Mouse (Mus musculus) thymus, postnatal 4 days (tissue): Measurements from ENCODE around the gene Inhbc.

Source experiments
- DNase-seq: peaks from one replicate; pipeline ENCODE4 v3.0.0; 2021

The Inhbc gene

DNA sequence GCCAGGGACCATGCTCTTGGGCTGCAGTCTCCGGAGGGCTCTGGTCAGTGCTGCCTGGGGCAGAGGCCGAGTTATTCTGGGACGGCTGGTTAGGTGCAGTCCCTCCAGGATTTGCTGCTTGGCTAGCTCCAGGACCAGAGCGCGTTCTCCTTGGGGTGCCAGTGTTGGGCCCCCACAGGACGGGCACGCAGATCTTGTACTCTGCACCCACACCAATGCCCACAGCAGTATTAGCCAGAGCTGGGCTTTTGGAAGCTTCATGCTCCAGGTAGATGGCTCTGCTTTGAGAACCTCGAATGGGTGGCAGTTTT is 19.0 kb downstream of the Inhbc start:
- DNase-seq, result no peak

DNA sequence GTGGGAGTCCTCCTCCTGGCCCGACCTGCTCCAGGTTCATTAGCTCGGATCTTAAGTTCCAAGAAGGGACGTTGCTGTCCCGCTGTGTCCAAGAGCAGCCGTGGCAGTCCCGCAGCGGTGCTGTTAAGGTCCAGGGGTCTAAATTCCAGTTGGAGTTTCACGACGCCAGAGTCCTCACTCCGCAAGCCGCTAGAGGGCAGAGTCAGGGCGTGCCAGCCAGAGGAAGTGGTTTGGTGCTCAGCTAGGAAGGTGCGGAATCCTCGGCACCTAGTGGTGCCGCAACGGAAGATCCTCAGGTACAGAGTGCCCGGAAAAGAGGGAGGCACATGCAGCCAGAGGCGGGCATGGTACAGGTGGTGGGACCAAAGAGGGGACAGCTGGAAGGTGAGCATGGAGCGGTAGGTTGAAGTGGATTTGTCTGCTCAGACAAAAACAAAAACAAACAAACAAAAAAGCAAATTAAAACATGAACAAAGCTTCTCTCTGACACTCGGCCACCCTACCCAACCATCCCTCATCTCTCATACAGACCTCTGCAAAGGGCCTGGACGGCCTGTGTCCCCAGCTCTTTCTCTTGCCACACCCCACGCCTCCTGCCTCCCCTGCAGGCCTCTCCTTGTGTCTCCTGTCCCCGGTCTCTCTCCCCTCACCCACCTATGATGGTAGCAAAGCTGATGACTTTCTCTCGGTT is 19.5 kb downstream of the Inhbc start:
- DNase-seq, result peak; percentile 89

DNA sequence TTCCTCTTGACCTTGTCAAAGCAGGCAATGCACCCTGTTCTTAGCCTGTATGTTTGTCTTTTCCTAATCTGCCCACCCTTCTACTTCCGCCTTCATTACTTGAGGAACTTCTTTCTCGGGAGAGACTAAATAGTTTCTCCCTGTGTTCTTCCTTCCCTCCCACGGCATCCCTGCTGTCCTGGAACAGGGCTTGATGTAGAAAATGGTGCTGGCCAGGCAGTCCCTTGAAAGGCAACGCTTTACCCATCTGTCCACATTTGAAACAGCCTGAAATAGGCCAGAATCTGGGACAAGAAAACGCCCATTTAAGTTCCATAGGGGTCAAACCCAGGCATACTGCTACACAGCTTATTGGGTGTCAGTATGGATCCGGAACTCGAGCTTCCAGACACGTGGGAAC is 20.4 kb downstream of the Inhbc start:
- DNase-seq, result no peak

DNA sequence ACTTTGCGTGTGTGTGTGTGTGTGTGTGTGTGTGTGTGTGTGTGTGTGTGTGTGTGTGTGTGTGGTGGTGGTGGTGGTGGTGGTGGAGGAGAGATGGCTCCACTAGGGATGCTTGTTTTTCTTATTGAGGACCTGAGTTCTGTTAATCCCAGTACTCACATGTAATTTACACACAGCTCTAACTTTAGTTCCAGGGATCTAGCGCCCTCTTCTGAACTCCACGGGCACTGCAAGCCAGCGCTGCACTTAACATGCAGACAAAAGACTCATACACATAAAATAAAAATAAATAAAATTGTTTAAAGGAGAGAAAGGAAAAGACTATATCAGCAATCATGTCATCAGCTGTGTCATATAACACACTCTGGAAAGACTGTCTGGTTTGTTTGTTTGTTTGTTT is 21.3 kb downstream of the Inhbc start:
- DNase-seq, result peak; percentile 70

DNA sequence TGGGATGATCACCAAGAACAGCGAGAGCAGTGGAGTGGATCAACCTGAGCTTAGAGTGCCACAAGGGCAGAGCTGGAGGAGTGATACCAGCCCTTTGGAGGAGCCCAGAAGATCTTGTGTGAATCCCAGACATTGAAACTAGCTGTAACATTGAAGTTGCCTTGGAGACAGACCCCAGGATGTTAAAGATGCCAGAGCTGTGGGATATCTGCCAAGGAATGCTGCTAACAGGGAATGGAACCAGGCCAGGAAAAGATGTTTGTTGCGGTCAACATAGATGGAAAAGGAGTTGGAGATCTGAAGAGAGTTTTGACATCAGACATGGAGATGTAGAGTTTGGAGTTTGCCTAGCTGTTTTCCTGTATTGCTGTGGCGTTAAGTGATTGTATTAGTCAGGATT is 24.1 kb downstream of the Inhbc start:
- no peak for DNase-seq

DNA sequence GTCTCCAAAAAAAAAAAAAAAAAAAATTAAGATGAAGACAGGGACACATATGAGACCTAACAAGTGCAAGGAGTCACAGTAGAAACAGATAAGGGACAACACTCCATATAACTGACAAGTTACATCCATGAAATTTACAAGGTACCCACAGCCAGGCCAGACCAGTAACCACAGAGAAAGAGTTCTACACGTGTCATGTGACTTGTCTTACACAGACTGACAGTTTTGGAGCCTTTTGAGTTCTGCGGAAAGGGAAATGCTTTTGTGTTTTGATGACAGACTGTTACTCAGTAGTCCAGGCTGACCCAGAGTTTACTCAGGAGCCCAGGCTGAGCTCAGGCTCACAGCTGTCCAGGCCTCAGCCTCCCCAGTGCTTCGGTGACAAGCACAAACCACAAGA is 27.2 kb downstream of the Inhbc start:
- DNase-seq, result no peak

DNA sequence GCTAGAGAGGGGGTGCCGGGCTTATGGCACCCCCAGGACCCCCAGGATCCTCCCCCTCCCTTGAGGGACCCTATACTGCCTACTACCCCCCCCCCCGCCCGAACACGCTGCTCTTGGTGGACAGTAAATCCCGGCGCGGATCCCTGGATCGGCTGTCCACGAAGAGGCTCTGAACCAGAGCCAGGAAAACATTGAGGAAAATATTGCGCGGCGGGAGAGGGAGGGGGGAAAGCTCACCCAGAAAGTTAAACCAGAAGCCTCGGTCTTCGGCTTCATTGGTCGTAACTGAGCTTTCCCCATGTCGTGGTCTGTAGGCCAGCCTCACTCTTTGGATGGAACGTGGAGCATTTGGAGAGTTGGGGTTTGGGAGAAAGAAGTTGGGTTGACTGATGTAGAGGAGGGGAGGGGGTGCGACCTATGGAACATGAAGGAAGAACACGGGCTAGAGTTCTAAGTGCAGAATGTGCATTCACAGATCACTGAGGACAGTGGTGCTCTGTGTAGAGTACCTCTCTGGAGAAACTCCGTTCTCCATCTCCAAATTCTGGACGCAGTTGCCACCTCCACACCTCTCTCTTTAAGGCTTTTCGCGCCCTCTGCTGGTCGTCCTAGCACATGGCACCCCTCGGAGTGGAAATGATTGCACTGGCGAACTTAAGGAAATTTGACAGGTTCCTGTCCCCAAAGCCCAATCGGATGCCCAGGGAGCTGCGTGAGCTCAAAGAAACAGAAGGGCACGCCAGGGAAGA is 28.2 kb downstream of the Inhbc start, which contains the start of gene Gli1:
Gene Gli1 (minus strand): TSS at position 84 of the 749 bp plus-strand sequence.
- DNase-seq, result peak; percentile 92

DNA sequence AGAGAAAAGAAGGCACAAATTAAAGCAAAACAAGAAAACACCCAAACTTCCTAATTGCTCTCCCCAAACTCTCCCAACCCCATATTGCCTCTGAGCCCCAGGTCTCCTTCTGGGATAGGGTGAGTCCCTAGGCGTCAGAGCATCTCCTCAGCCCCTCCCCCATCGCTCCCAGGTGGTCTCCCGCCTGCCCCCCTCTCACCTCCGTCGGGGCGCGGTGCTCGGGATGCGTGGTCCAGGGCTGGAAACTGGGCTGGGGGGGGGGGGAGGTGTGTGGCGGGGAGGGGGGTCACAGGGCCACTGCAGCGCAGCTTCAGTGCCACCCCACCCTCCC is 28.9 kb downstream of the Inhbc start:
- DNase-seq, result no peak

DNA sequence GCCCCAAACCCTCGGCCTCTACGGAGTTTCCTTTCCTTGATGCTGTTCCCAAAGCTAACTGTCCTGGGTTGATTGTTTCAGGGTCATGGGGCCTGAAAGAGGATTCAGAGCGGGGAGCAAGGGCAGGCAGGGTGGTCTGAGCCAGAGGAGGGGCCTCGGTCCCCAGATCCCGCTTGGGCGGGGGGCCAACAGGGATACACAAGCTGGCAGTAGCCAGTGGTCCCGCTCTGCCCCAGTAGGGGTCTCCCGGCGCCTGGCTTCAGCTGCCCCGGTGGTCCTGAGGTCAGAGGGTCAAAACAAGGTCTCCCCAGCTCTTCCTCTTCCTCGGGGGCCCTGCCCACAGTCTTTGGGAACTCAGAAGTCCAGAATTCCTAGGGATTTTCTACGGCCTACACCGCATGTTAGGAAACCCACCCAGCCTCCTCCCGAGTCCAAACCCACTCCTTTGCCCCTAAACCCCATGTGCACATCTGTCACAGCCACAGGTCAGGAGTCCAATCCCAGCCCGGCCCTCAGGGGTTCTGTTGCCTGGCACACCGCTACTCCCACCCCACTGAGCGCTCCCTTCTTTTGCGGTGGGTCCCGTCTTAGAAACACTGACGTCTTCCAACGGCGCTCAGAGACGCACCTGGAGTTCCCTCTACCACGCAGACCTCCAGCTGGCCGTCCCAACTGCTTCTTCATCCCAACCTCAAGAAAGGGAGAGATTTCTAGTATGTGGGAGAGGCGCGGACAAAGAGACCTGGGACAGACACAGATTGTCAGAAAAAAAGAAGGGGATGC is 29.5 kb downstream of the Inhbc start:
- DNase-seq, result no peak

DNA sequence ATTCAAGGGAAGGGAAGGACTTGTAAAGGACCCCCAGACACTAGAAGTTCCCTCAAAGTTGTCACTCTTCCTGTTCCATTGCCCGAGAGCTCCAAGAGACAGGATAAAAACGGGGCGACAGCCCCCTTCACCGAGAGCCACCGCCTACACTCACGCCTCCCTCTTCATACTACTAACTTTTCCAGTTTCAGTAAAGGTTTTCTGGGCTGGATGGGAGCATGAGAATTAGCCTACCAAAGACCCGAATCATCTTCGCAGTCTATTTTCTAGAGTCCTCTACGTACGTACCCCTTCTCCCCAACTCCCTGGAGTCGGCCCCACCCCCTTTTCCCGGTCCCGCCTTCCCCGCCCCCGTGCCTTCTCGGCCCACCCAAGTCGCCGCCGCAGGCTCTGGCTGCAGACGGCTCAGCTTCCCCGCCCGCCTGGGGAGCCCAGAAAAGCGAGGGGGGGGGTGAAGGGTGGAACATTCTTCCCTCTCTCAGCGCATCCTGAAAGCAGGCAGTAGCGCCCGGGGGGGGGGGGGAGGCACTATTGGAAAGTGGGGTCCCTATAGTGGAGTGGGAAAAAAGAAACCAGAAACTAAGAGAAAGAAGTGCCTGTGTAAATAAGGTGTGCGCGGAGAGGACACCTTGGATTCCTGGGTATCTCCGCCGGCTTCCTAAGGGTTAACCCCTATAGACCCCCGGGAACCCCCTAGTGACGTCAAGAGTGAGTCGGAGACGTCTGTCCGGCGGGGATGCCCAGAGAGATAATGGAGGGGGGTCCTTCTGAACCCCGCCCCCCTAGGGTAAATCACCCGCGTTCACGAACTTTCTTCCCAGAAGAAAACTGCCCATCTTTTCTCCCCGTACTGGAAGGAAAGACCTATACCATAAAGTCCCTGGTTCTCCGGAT is 30.3 kb downstream of the Inhbc start:
- no peak for DNase-seq

DNA sequence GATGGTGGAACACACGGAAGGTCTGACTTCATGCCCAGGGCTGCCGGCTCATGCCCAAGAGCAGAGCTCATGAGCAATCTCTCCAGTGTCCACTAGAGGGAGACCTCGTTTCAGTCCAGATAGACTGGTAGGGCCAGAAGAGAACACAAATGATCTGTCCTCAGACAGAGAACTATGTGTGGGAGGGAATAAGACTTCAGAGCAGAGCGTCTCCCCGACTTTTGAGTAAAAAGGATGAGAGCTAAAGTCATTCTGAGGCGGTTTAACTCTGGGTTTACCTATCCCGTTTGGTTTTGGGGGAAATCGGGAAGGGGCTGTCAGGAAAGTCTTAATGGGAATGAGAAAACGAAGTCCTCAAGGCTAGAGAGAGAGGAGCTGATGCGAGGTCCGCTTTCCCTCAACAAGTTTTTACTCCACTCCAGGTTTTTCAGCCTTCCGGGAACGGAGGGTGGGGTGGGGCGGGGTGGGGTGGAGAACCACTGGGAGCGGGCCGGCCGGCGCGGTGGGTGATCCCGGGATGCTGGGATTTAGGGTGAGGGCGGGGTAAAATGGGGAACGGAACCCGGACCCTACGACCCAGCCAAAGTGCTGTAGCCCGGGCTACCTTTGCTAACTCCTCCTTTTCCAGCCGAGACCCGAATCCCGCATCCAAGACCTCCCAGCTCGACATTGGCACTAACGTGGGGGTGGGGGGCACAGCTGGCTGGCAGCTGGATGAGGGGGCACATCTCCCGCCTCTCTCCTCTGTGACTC is 31.1 kb downstream of the Inhbc start:
- DNase-seq, result peak; percentile 88

DNA sequence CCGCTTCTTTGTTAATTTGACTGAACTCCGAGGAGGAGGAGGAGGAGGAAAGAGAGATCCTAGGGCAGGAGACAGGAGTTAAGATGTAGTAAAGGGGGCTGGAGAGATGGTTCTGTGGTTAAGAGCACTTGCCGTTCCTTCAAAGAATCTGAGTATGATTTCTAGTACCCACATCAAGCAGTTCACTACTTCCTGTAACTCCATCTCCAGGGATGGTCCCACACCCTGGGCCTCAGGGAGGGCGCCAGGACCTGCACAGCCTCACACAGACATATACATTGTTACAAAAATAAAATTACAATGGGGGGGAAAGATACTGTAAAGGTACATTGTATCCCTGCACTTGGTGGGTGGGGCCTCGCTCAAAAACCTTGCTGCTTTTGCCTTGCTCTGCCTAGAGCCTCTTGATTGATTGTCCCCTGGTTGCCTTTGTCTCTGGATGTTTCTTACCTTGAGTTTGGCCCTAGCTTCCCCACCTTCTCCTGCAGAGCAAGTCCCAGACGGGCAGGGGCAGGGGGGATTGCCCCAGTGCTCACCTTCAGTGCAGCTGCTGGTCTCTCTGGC is 32.6 kb downstream of the Inhbc start:
- no peak for DNase-seq

DNA sequence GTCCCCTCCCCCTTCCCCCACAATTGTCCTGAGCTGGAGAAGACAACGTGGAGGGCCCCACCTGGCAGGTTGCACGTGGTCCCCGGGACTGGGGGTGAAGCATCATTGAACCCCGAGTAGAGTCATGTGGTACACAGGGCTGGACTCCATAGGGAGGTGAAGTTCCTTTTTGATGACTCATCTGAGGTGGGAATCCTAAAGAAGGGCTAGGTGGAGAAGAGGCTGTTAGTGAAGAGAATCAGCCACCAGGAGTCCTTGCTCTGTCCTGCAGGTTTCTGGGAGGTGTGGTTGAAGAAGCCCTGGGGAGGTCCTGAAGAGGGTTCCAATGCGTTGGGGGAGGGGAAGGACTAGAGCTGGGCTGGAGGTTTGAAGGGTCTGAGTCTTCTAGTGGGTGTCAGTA is 33.3 kb downstream of the Inhbc start:
- DNase-seq, result no peak

DNA sequence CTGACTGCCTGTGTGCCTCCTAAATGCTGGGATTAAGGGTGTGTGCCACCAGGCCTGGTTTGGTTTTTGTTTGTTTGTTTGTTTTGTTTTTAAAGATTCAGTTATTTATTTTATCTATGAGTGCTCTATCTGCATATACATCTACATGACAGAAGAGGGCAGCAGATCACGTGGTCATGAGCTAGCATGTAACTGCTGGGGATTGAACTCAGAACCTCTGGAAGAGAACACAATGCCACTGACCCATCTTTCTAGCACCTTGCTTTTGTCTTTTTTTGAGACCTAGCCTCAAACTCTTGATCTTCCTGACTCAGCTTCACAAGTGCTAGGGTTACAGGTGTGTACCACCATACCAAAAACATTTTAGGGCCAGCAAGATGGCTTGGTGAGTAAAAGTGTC is 35.0 kb downstream of the Inhbc start:
- DNase-seq, result no peak

DNA sequence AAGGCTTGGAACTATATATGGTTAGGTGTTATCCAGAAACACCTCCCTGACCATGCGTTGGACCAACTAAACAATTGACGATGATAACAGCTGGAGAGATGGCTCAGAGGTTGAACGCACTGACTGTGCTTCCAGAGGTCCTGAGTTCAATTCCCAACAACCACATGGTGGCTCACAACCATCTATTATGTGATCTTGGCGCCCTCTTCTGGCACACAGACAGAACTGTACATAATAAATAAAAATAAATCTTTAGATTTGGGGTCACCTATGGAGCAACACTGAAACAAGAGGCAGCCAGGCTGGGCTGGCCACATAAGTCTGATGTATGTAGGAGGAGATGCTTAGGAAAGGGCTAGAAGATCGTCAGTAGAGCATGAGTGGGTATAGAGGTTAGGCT is 37.1 kb downstream of the Inhbc start:
- peak; percentile 61 for DNase-seq

DNA sequence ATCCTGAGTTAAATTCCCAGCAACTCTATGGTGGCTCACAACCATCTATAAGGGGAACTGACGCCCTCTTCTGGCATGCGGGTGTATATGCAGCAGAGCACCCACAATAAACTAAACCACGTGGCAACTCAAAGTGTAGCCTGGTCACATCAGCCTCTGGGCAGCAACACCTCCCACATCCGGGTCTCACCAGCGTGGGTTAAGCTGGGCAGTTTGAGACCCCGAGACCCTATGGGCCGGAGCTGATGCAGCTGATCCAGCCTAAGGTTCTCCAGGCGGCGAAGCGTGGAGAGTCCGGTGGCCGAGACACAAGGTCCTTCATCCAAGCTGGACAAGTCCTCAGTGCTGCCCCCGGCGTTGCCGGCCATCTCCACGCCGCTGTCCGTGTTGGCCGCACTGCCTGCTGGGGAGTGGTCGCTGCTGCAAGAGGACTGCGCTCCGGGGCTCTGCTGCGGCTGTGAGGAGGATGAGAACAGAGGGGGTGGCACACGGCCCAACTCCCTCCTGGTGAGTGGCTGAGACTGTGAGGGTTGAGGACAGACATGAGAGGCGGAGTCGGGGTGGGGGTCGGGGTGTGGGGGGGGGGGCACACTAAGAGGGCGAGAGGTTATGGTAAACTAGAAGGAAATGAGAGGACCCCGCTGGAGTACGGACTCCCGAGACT is 37.9 kb downstream of the Inhbc start:
- DNase-seq, result no peak

DNA sequence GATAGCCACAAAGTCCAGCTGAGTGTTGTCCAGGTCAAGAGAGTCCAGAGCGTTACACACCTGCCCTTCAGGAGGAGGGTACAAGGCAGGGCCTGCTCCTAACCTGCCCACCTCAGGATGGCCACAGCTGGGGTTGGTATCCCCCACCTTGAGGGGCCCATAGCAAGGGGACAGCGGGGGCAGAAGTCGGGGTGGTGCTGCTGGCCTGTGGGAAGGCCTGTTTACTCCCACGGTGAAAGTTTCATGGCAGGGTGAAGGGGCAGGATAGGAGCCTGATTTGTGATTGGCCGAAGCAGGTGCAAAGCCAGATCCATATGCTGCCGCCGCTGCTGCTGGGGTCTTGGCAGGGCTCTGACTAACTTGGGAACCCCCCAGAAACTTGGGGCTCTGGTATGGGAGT is 40.0 kb downstream of the Inhbc start:
- DNase-seq, result no peak

DNA sequence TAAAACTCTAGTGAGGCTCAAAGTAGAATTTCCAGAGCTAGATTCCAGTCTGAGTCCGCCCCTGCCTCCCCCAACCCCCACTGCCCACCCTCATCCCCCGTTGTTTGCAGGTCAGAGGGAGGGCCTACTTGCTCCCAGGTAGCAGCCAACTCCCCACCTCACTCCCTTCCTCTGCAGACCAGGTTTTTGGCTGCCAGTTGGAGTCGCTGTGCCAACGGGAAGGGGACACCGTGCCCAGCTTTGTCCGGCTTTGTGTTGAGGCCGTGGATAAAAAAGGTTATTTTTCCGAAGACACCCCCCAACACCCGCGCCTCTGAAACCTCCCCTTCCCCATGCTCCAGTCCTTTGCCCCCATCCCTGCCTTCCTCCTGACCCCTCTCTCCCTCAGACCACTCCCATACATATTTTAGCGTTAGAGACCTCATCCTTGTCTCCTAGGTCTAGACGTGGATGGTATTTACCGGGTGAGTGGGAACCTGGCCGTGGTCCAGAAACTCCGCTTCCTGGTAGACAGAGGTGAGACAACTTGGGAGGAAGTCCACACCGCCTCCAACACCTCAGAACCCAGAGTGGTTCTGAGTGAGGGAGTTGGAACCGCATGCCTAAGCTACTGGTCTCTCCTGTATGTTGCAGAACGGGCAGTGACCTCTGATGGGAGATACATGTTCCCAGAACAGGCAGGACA is 42.6 kb downstream of the Inhbc start:
- no peak for DNase-seq

DNA sequence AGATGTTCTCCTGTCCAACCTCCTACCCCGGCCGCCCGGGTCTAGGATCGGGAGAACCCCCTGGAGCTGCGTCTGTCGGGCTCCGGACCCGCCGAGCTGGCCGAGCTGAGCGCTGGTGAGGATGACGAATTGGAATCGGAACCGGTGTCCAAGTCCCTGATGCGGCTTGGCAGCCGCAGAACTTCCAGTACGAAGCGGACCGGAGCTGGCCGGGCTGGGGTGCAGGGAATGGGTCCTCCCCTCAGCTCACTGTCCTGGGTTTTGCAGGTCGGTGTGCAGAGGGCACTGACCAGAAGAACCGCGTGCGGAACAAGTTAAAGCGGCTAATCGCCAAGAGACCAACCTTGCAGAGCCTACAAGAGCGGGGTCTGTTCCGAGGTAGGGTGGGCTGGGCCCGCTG is 43.4 kb downstream of the Inhbc start:
- no peak for DNase-seq

DNA sequence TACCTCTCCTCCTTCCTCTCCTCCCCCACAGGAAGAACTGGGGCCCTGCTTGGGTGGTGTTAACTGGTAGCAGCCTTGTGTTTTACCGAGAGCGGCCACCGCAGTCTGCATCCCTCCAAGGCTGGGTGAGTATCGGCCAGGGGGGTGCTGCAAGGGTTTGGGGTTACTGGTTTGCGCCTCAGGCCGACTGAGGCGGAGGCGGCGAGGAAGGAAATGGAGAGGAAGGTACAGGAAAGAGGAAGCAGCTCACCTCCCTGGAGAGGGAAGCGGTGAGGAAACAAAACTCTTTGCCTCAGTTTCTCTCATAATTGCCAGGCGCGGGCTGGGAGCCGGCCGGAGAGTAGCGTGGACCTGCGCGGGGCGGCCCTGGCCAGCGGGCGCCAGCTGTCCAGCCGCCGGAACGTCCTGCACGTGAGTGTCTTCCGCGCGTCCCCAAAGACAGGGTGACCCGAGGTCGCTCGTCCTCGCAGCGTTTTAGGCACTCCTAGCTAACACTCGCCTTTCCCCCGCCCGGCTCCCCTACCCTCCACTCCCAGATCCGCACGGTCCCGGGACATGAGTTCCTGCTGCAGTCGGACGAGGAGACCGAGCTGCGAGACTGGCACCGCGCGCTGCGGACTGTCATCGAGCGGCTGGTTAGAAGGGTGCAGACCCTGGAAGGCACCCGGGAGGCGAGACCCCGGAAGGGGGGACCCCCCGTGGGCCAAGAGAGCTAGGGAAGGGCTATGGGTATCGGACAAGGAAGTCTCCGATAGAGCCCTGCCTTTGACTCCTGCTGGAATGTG is 44.0 kb downstream of the Inhbc start:
- DNase-seq, result peak; percentile 74
